Mouse (Mus musculus): ENCODE data around the gene Ttll3. TPM values are rescaled to one million over a fixed set of nuclear protein-coding genes. Genes with fewer than 3 reads are reported as not detected.
A peak's percentile ranks its signal among the peaks of the same experiment; 100 is the strongest.

Ttll3 gene
- total RNA-seq, 2 experiments from 2014 or later, result 0.92 to 2.2 TPM

GRCm38 (mm10) chr6:113418441-113419198, 29.6 kb downstream of the Ttll3 start:
- no peak for DNase-seq
- intact Hi-C loops (cut with DNase I), result no loop called here

- DNase-seq, result peak; percentile 98 to 100
- intact Hi-C loops (cut with DNase I), result no loop called here
Observed at GRCm38 (mm10) chr6:113419199-113419587, 30.1 kb downstream of the Ttll3 start, which contains the start of gene Rpusd3. Gene Rpusd3, minus strand, starts transcription at chr6:113419340.

- no peak for DNase-seq
- intact Hi-C loops (cut with DNase I), result no loop called here
Observed at GRCm38 (mm10) chr6:113423000-113423399, 33.9 kb downstream of the Ttll3 start.

DNA sequence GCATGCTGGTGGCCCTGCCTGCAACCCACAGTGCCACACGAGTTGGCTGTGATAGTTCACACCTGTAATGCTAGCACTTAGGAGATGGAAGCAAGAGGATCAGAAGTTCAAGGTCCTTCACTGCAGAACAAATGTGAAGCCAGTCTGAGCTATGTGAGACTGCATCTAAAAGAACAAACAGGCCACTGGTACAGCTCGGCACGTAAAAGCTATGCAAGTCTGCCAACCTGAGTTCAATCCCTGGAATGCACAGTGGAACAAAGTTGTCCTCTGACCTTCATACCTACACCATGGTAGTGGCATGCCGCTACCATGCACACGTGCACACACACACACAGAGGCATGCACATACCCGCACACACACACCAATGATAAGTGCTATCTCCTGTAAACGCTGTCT, 35.1 kb downstream of the Ttll3 start:
- intact Hi-C loops (cut with DNase I), result no loop called here
- DNase-seq, result peak in 1 of 2 experiments; percentile 30

DNA sequence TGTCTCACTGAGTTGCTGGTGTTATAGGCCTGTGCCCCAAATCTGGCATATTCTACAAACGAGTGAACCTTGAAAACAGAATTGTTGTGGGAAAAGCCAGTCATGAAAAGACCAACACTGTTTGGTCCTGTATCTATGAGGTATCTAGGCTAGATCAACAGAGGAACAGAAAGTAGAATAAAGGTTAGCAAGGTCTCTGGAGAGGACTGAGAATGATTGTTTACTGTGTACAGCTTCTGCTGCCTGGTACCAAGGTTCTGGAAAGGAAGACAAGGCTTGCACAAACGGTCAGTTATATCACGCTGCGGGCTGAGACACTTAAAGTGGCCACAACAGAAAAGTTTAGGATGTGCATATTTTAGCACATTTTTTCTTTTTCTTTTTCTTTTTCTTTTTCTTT, 37.6 kb downstream of the Ttll3 start:
- DNase-seq, result no peak
- intact Hi-C loops (cut with DNase I), result no loop called here

GRCm38 (mm10) chr6:113427397-113427796, 38.3 kb downstream of the Ttll3 start:
- DNase-seq, result peak; percentile 23 to 63

DNA sequence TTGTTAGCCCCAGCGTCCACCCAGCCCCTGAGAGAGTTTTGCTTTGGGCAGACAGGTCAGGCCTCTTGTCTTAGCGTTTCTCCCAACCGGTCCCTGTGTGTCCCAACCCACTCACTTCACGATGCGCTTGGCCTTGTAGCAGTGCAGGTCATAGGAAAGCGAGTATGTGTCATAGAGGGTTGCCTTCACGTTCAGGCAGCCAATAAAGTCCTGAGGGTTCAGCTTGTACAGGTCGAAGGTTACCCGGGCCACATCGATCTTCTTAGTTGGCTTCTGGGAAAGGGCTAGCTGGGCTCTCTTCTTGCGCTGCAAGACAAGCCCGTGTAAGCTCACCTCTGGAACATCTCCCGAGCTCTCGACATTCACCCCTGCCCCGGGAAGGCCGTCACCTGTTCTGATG, 38.9 kb downstream of the Ttll3 start:
- DNase-seq, result no peak
- intact Hi-C loops (cut with DNase I), result no loop called here

More at GRCm38 (mm10) chr6:113427397-113427796, 38.3 kb downstream of the Ttll3 start:
- intact Hi-C loops (cut with DNase I), result no loop called here

DNA sequence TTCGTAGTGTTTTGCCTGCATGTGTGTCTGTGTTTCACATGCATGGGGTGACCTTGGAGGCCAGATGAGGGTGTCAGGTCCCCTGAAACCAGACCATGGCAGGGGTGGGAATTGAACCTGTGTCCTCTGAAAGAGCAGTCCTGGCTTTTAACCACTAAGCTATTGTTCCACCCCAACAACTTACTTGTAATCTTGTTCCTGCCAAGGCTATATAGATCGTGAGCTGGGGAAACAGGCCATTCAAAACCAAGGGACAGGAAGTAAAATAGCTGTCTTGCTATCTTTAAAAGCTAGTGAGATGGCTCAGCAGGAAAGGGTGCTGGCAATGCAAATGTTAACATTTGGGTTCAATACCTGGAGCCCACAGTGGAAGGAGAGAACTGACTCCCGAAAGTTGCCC, 40.9 kb downstream of the Ttll3 start:
- DNase-seq, result no peak
- intact Hi-C loops (cut with DNase I), result no loop called here

- DNase-seq, result no peak
- intact Hi-C loops (cut with DNase I), result no loop called here
Observed at GRCm38 (mm10) chr6:113430846-113431245, 41.8 kb downstream of the Ttll3 start.

DNA sequence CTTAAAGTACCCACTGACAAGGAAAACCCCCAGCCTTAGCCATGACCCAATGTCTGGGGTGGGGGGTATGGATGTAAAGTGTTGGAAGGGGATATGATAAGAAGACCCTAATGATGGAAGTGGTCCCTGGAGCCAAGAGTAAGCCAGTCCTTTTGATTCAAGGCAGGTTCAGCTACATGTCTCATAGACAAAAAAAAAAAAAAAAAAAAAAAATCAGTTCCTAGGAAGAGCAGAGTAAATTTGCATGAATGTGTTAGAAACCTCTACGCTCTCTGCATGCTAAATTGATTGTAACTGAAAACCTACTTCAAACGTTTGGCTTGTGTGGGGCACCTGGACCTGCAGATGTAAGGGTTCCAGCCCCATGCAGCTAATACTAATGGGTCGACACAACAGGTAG, 42.7 kb downstream of the Ttll3 start:
- intact Hi-C loops (cut with DNase I), result no loop called here
- no peak for DNase-seq

GRCm38 (mm10) chr6:113433661-113434060, 44.6 kb downstream of the Ttll3 start:
- DNase-seq, result no peak
- intact Hi-C loops (cut with DNase I), result no loop called here

GRCm38 (mm10) chr6:113434691-113435090, 45.6 kb downstream of the Ttll3 start:
- no peak for DNase-seq
- intact Hi-C loops (cut with DNase I), result no loop called here

DNA sequence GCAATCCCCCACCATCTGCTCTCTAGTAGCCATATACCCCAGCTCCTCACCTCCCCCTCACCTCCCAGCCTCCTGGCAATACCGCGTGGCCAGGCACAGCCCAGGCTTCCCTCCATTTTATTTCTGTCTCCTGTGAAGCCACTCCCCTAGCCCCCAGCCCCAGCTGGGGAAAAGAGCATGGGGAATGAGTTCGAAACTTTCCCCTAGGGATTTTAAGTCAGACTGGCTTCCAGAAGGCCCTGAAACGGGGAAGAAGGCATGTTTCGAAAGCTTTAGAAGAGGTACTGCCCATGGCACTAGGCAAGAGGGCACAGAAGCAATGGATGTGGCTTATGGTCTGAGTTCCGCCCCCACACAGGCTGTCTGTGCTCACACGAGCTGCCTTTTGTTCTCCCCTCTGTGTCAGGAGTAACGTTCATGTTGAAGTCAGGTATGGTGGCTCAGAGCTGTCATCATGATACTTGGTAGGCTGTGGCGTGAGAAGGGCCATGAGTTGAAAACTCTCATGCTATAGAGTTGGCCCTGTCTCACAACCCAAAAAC, 46.7 kb downstream of the Ttll3 start, which contains the start of gene Cidec:
TSS of gene Cidec (minus strand) at position 97 of the 542 bp plus-strand sequence.
- intact Hi-C loops (cut with DNase I), result no loop called here
- DNase-seq, result no peak

GRCm38 (mm10) chr6:113437135-113437534, 48.1 kb downstream of the Ttll3 start:
- intact Hi-C loops (cut with DNase I), result no loop called here
- DNase-seq, result no peak

- no peak for DNase-seq
- intact Hi-C loops (cut with DNase I), result no loop called here
Observed at GRCm38 (mm10) chr6:113438721-113439430, 49.8 kb downstream of the Ttll3 start.

GRCm38 (mm10) chr6:113440686-113441085, 51.6 kb downstream of the Ttll3 start:
- intact Hi-C loops (cut with DNase I), result loop anchor here (1.0 kb wide), 1 partner anchor 29 kb away; no protein-coding TSS in a partner anchor
- no peak for DNase-seq

DNA sequence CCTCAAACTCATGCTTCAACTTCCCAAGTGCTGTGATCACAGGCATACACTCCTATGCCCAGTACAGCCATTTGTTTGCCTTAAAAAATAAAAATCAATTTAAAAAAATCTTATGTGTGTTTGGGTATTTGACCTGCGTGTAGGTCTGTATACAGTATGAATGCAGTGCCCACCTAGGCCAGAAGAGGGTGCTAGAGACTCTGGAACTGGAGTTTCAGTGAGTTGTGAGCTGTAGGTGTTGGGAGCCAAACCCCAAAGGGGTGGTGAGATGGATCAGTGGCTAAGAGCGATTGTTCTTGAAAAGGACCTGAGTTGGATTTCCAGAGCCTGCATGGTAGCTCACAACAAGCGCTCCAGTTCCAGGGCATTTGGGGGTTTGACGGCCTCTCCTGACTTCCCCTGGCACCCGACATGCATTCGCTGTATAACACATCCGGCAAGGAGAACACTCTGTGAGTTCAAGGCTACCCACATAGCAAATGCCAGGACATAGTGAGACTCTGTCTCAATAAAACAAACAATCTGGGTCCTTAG, 52.2 kb downstream of the Ttll3 start:
- intact Hi-C loops (cut with DNase I), result loop anchor here (1.0 kb wide), 1 partner anchor 28 kb away; no protein-coding TSS in a partner anchor
- peak; percentile 74 to 81 for DNase-seq

GRCm38 (mm10) chr6:113442087-113442441, 53.0 kb downstream of the Ttll3 start:
- intact Hi-C loops (cut with DNase I), result no loop called here
- no peak for DNase-seq

- intact Hi-C loops (cut with DNase I), result no loop called here
- DNase-seq, result peak; percentile 95 to 97
Observed at GRCm38 (mm10) chr6:113442442-113443090, 53.5 kb downstream of the Ttll3 start, which contains the start of gene Jagn1. Gene Jagn1, plus strand, starts transcription at chr6:113442569.

GRCm38 (mm10) chr6:113443091-113443490, 54.0 kb downstream of the Ttll3 start:
- intact Hi-C loops (cut with DNase I), result no loop called here
- DNase-seq, result no peak
